Mouse (Mus musculus) brain, embryonic 14.5 days (tissue): ENCODE measurements at regions not wholly inside any gene's neighbourhood (a gene's known extent, or its start where the extent isn't known, plus 50 kb on each side); places are given as distances from the start of the nearest gene placed in this dataset.

Source experiments
- CTCF ChIP-seq: fragments of 200-500 bp; IDR thresholded peaks from 2 replicates; pipeline ENCODE4 v1.5.1; 2012; ENCODE audit warnings: inconsistent platforms, mild to moderate bottlenecking, moderate library complexity, borderline replicate concordance; ENCODE audit not compliant: insufficient read depth, insufficient read length; ENCODE audit errors: extremely low read depth
- POLR2A ChIP-seq: fragments of 200-500 bp; IDR thresholded peaks from 2 replicates; pipeline ENCODE4 v1.6.1; 2012; ENCODE audit warnings: mild to moderate bottlenecking, inconsistent platforms, borderline replicate concordance; ENCODE audit not compliant: poor library complexity, insufficient read depth, insufficient read length, severe bottlenecking; ENCODE audit errors: extremely low read depth

- no peak for TF ChIP-seq CTCF
- TF ChIP-seq POLR2A, result no peak
Observed at GRCm38 (mm10) chr16:95127616-95128015, 129.7 kb upstream of the Kcnj15 start.
